Mouse (Mus musculus) Patski (cell line): ENCODE results near the gene B830017H08Rik. TPM values are rescaled to one million over a fixed set of nuclear protein-coding genes. Genes with fewer than 3 reads are reported as not detected.

Experiments used
- ATAC-seq: fragments of 100-300 bp; one replicate; pipeline ENCODE4 v1.8.0; 2021
- CTCF ChIA-PET: fragments of 350-600 bp; sonication (Branson Sonifier 250); formaldehyde crosslinking; loops from one replicate; lab custom pipeline; 2022; ENCODE audit warnings: inconsistent platforms; lab: Charles Lee
- POLR2A ChIA-PET: fragments of 350-600 bp; sonication (Branson Sonifier 250); formaldehyde crosslinking; loops from one replicate; lab custom pipeline; 2022; ENCODE audit warnings: antibody characterized with exemption, inconsistent platforms; lab: Charles Lee
- DNase-seq: peaks from one replicate; pipeline ENCODE4 v3.0.0-alpha.2; 2011; ENCODE audit warnings: low read depth, low spot score
- H3K27me3 ChIP-seq: fragments of 371-371 bp; one replicate; pipeline ENCODE4 v1.5.1; 2021
- CTCF ChIP-seq: fragments of 100-300 bp; IDR thresholded peaks from one replicate; pipeline ENCODE4 v1.5.1; 2021
- in situ Hi-C: fragments of 300-500 bp; cut with MboI; formaldehyde crosslinking; loops from 3 replicates; pipeline ENCODE4 v1.11.1; 2018; ENCODE audit warnings: low pct_unique_long_range_greater_than_20kb, mixed read lengths
- polyA plus RNA-seq: library from polyadenylated mRNA; unstranded; gene quantifications from one replicate; pipeline ENCODE4 v1.2.3, GENCODE M21; 2021

The B830017H08Rik gene
- polyA plus RNA-seq, 1 experiment from 2014 or later, result 0.21 TPM

- in situ Hi-C loops, result no loop called here
- H3K27me3 ChIP-seq, result no peaks in the 10 kb centered on the region
- no peak for TF ChIP-seq CTCF
- DNase-seq, result no peak
- ChIA-PET CTCF (interaction anchor here (1.1 to 1.5 kb wide), 2 partner anchors 12 to 24 kb away, joined by 3 read pairs; no protein-coding TSS in a partner anchor), POLR2A (interaction anchor here (1.8 kb wide), 1 partner anchor 18 kb away, joined by 3 read pairs; no protein-coding TSS in a partner anchor)
- no peak for ATAC-seq
These were observed 33.3 kb upstream of the B830017H08Rik start for GRCm38 (mm10) chr16:17799584-17799983.

DNA sequence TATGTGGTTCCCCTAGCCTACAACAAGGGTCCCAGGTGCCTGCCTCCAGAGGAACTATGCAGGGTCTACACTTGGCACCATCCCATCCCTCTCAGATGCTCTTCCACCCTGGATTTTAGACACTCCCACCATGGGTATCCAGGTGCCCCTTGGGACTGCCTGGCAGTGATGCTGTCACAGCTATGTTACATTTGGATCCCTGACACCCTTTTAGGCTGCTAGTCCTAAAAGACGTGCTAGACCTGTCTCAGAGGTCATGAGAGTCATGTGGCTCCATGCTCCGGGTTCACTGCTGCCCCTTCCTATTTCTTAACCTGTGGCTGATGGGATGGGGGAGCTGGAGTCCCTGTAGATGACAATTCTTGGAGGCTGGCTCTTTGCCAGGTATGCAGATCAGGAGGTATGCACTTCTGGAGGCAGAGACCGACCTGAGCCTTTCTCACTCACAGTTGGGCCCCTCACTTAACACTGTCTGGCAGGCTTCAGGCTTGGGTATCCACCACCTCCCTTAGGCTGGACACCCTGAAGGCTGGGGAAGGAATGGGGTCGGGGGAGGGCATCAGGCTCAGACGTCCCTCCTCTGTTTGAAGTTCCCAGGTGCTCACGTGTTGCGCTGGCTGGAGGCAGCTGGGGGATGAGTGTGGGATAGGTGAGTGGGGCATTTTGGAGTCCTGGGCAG, 31.0 kb upstream of the B830017H08Rik start:
- H3K27me3 ChIP-seq, result no peaks in the 10 kb centered on the region
- POLR2A ChIA-PET, result interaction anchor here (0.6 to 0.9 kb wide), 3 partner anchors 9 to 42 kb away, joined by 3 read pairs; partner anchors contain the start of gene Klhl22
- no peak for TF ChIP-seq CTCF
- no peak for ATAC-seq
- CTCF ChIA-PET, result interaction anchor here (0.7 kb wide), 1 partner anchor 17 kb away, joined by 3 read pairs; no protein-coding TSS in a partner anchor
- DNase-seq, result no peak
- in situ Hi-C loops, result no loop called here

DNA sequence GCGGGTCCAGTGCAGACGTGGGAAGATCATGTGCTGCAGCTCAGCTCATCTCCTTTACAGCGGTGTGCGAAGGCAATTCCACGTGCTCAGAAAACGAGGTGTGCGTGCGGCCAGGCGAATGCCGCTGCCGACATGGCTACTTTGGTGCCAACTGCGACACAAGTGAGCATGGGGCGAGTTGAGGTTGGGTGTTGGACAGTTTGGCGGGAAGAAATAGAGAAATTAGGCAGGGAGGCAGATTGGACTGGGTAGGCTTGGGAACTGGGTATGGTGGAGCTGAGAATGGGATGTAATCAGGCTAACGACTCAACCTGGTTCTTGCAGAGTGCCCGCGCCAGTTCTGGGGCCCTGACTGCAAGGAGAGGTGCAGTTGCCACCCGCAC, 30.5 kb upstream of the B830017H08Rik start:
- ATAC-seq (no peak), DNase-seq (no peak)
- TF ChIP-seq CTCF, result no peak
- POLR2A ChIA-PET, result no interaction called here
- CTCF ChIA-PET, result interaction anchor here (0.7 kb wide), 1 partner anchor 17 kb away, joined by 3 read pairs; no protein-coding TSS in a partner anchor
- H3K27me3 ChIP-seq, result no peaks in the 10 kb centered on the region
- in situ Hi-C loops, result no loop called here

DNA sequence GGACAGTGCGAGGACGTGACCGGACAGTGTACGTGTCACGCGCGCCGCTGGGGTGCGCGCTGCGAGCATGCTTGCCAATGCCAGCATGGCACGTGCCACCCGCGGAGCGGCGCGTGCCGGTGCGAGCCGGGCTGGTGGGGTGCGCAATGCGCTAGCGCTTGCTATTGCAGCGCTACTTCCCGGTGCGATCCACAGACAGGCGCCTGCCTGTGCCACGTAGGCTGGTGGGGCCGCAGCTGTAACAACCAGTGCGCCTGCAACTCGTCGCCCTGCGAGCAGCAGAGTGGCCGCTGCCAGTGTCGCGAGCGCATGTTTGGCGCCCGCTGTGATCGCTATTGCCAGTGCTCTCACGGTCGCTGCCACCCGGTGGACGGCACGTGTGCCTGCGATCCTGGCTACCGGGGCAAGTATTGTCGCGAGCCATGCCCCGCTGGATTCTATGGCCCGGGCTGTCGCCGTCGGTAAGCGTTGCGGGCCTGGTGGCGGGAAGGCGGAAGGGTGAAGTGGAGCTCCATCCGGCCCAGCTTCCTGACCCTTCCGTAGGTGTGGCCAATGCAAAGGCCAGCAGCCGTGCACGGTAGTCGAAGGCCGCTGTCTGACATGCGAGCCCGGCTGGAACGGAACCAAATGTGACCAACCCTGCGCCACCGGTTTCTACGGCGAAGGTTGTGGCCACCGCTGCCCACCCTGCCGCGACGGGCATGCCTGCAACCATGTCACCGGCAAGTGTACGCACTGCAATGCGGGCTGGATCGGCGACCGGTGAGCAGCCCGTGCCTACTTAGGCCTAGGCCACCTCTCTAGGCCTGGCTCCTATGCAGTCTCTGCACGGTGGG, 29.9 kb upstream of the B830017H08Rik start:
- ChIA-PET CTCF (no interaction called here), POLR2A (no interaction called here)
- no peak for DNase-seq
- in situ Hi-C loops, result no loop called here
- H3K27me3 ChIP-seq, result no peaks in the 10 kb centered on the region
- no peak for ATAC-seq
- TF ChIP-seq CTCF, result no peak

DNA sequence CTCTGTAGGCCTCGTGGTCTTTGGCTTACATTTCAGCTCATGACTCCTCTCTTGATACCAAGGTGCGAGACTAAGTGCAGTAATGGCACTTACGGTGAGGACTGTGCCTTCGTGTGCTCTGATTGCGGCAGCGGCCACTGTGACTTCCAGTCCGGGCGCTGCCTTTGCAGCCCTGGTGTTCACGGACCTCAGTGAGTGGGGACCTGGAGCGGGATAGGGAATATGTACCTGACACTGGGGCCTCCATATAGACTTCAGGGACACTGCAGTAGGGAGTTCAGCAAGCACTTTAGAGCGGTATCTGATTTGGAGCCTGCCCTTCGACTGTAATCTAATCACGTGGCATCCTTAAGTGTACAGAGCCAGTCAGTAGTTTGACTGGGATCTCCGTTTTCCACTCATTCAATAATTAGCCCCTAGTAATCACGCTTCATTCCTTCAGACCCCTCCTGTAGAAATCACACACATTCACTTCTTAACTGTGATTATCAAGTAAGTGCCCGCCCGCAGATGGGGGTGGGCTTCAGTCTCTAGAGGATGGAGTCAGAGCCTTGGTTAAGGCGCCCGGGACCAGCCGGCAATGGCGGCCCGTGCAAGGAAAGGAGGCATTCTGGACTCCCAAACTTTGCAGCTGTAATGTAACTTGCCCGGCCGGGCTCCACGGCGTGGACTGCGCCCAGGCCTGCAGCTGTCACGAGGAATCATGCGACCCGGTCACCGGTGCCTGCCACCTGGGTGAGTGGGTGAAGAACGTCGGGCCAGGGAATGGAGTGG, 29.1 kb upstream of the B830017H08Rik start:
- ChIA-PET POLR2A (no interaction called here), CTCF (no interaction called here)
- no peak for DNase-seq
- no peak for ATAC-seq
- in situ Hi-C loops, result no loop called here
- no peaks in the 10 kb centered on the region for H3K27me3 ChIP-seq
- no peak for TF ChIP-seq CTCF

DNA sequence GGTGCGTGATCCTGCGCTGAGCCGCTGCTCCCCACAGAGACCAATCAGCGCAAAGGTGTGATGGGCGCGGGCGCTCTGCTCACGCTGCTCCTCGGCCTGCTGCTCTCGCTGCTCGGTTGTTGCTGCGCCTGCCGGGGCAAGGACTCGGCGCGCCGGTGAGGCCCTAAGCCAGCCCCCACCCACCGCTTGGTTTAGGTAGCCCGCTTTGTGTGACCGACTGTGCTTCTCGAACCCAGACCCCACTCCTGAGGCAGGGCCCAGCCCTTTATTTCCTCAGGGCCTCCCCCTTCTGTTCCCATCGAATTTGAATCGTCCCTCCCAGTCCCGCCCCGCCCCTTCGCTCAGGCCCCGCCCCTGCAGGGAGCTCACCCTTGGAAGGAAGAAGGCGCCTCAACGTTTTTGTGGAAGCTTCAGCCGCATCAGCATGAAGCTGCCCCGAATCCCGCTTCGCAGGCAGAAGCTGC, 28.4 kb upstream of the B830017H08Rik start:
- DNase-seq (no peak), ATAC-seq (peak; percentile 24)
- no peaks in the 10 kb centered on the region for H3K27me3 ChIP-seq
- in situ Hi-C loops, result no loop called here
- TF ChIP-seq CTCF, result no peak
- POLR2A ChIA-PET, result no interaction called here
- CTCF ChIA-PET, result no interaction called here

GRCm38 (mm10) chr16:17804982-17805381, 27.9 kb upstream of the B830017H08Rik start:
- no peaks in the 10 kb centered on the region for H3K27me3 ChIP-seq
- ATAC-seq (no peak), DNase-seq (no peak)
- ChIA-PET POLR2A (no interaction called here), CTCF (interaction anchor here (1.1 kb wide), 1 partner anchor 9 kb away, joined by 7 read pairs; no protein-coding TSS in a partner anchor)
- TF ChIP-seq CTCF, result no peak
- in situ Hi-C loops, result no loop called here

DNA sequence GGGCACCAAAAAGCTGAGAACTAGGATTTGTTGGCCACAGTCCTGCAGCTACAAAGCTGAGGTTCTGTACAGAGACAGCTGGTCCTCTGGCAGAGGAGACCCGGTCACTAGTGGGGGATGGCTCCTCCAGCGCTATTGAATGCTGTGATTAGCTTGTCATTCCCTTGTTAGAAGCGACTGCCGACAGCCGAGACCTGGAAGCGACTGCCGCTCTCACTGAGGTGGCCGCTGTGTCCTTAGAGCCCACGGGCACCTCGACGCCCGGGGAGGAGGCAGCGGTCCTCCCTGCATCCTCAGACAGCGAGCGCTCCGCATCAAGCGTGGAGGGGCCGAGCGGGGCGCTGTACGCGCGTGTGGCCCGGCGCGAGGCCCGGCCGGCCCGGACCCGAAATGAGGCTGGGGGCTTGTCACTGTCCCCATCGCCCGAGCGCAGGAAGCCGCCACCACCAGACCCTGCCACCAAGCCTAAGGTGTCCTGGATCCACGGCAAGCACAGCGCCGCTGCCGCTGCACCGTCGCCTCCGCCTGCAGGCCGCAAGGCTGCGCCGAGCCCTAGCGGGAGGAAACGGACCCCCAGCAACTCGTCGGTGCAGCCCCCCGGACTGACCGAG, 26.2 kb upstream of the B830017H08Rik start:
- ChIA-PET CTCF (interaction anchor here (1.1 to 1.2 kb wide), 2 partner anchors 8 to 78 kb away, joined by 3 to 5 read pairs; no protein-coding TSS in a partner anchor), POLR2A (no interaction called here)
- DNase-seq (no peak), ATAC-seq (no peak)
- no peak for TF ChIP-seq CTCF
- H3K27me3 ChIP-seq, result no peaks in the 10 kb centered on the region
- in situ Hi-C loops, result no loop called here

DNA sequence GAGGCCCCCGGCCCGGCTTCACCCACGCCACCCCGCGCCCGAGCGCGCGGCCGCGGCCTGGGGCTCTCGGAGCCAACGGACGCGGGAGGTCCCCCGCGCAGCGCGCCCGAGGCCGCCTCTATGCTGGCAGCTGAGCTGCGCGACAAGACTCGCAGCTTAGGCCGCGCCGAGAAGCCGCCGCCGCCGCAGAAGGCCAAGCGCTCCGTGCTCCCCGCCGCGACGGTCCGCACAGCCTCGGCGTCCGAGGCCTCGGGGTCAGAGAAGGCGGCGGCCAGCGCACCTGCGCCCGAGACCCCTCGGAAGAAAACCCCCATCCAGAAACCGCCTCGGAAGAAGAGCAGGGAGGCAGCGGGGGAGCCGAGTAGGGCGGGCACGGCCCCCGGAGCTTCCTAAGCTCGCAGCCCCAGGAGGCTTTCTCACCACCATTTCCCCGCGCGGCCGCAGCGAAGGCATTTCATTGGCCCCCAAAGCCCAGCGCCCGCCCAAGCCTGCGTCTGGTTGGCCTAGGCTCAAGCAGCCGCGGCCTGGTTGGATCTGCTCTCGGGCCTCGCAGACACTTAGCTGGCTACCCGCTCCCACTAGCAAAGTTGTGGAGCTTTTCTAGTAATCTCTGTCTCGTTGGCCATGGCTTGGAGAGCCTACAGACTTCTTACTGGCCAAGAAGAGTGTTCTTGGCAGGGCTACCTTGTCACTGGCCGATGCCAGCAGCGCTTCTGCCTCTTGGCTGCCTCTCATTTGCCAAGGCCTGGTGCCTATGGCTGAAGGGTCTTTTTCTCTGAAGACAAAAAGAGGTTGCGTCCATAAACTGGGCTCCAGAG, 25.5 kb upstream of the B830017H08Rik start:
- CTCF ChIA-PET, result interaction anchor here (1.2 to 2.0 kb wide), 3 partner anchors 9 to 47 kb away, joined by 3 to 5 read pairs (median 3); no protein-coding TSS in a partner anchor
- no peak for TF ChIP-seq CTCF
- no peaks in the 10 kb centered on the region for H3K27me3 ChIP-seq
- POLR2A ChIA-PET, result interaction anchor here (0.7 to 1.6 kb wide), 3 partner anchors 9 to 47 kb away, joined by 3 to 4 read pairs (median 3); no protein-coding TSS in a partner anchor
- in situ Hi-C loops, result no loop called here
- DNase-seq (no peak), ATAC-seq (no peak)
